Mouse (Mus musculus) lung, postnatal 14 days (tissue): ENCODE measurements around the gene Mtg1.

ENCODE experiments used
- DNase-seq: peaks from one replicate; pipeline ENCODE4 v3.0.0; 2021

Mtg1 gene

GRCm38 (mm10) chr7:140137135-140138020 is at the start of gene Mtg1:
Gene Mtg1, plus strand, starts transcription at chr7:140137564.
- DNase-seq: peak; percentile 97

GRCm38 (mm10) chr7:140090601-140091000 is 46.8 kb upstream of the Mtg1 start:
- DNase-seq: no peak

- no peak for DNase-seq
These were observed 44.3 kb upstream of the Mtg1 start, which contains the start of gene Prap1 for GRCm38 (mm10) chr7:140092924-140093528. Gene Prap1, plus strand, starts transcription at chr7:140093395.

GRCm38 (mm10) chr7:140094954-140095353 is 42.4 kb upstream of the Mtg1 start:
- no peak for DNase-seq

- DNase-seq: no peak
These were observed 41.8 kb upstream of the Mtg1 start for GRCm38 (mm10) chr7:140095556-140095955.

- DNase-seq: no peak
These were observed 41.3 kb upstream of the Mtg1 start for GRCm38 (mm10) chr7:140096055-140096454.

- DNase-seq: no peak
These were observed 38.9 kb upstream of the Mtg1 start for GRCm38 (mm10) chr7:140098466-140098865.

GRCm38 (mm10) chr7:140101498-140101897 is 35.9 kb upstream of the Mtg1 start:
- no peak for DNase-seq

GRCm38 (mm10) chr7:140101993-140102860 is 35.1 kb upstream of the Mtg1 start, which contains the start of gene Fuom:
Gene Fuom, minus strand, starts transcription at chr7:140102441.
- DNase-seq: peak; percentile 82

- no peak for DNase-seq
These were observed 33.4 kb upstream of the Mtg1 start for GRCm38 (mm10) chr7:140104009-140104408.

- no peak for DNase-seq
These were observed 25.4 kb upstream of the Mtg1 start for GRCm38 (mm10) chr7:140111943-140112342.

GRCm38 (mm10) chr7:140115583-140116328 is 21.6 kb upstream of the Mtg1 start, which contains the start of gene Paox:
Gene Paox, plus strand, starts transcription at chr7:140115799.
- peak; percentile 62 for DNase-seq

- peak; percentile 91 for DNase-seq
These were observed 20.9 kb upstream of the Mtg1 start, which contains the start of gene Echs1 for GRCm38 (mm10) chr7:140116329-140117054. Gene Echs1, minus strand, starts transcription at chr7:140116476.

- DNase-seq: no peak
These were observed 16.9 kb upstream of the Mtg1 start for GRCm38 (mm10) chr7:140120484-140120883.

- no peak for DNase-seq
These were observed 15.9 kb upstream of the Mtg1 start for GRCm38 (mm10) chr7:140121338-140121910.

- DNase-seq: no peak
These were observed 14.6 kb upstream of the Mtg1 start for GRCm38 (mm10) chr7:140122765-140123164.

- no peak for DNase-seq
These were observed 13.0 kb upstream of the Mtg1 start for GRCm38 (mm10) chr7:140124382-140124781.

- DNase-seq: peak; percentile 97
These were observed 11.9 kb upstream of the Mtg1 start for GRCm38 (mm10) chr7:140125278-140126021.

- no peak for DNase-seq
These were observed 11.4 kb upstream of the Mtg1 start for GRCm38 (mm10) chr7:140126022-140126350.

- DNase-seq: no peak
These were observed 10.4 kb upstream of the Mtg1 start for GRCm38 (mm10) chr7:140126934-140127333.
